Mouse (Mus musculus): ENCODE data around the gene Gpr146. TPM values are rescaled to one million over a fixed set of nuclear protein-coding genes. Genes with fewer than 3 reads are reported as not detected.
A peak's percentile ranks its signal among the peaks of the same experiment; 100 is the strongest.

Gpr146 gene
- polyA plus RNA-seq, 1 experiment from 2014 or later: 22.7 TPM

DNA sequence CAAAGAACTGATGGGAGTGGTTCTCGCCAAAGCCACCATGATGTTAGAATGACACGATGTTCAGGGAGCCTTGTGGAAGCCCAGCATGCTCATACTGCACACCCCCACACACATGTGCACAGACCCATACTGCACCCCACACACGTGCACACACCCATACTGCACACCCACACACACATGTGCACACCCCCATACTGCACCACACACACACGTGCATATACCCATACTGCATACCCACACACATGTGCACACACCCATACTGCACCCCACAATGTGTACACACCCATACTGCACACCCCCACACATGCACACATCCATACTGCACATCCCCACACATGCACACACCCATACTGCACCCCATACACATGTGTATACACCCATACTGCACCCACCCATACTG, 41.9 kb upstream of the Gpr146 start:
- 90% methylated on average over 4 of the region's 4 CpGs for WGBS

DNA sequence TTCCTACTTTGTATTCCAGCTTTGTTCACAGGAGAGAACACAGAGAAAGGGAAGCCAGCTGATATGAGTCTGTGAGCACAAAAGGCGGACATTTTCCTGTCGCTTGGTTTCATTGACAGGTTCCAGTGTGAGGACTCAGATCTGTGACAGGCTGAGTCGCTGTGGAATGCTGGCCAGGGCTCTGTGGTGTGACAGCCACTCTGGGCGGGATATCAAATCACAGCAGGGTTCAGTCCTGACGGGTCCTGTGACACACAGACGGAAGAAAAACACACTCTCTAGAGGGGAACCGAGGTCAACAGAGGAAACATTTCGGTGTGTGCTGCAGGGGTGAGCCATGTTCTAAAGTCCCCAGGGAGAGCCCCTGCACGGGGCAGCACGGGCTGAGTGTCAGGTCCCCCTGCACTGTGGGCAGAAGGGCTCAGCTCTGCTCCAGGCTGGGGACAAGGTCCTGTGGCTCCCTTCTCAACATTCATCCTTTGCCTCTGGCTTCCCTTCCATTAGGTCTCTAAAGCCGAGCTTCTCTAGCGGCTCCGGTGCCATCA, 39.6 kb upstream of the Gpr146 start:
- ATAC-seq: no peak
- H3K9ac ChIP-seq (replicated peaks; ENCODE audit: low read depth): no peak overlapping the region
- H3K4me3 ChIP-seq (ENCODE audit: low read depth, low read length): no peak overlapping the region
- no peak for DNase-seq (ENCODE audit: low spot score)
- no peak overlapping the region for H3K27ac ChIP-seq (ENCODE audit: low read length)
- H3K36me3 ChIP-seq (ENCODE audit: insufficient read depth, low read length): peaks cover 11% of the 10 kb centered on the region; the same call in 1 of the 2 replicates
- WGBS: 65% methylated on average over 12 of the region's 13 CpGs
- no peaks in the 10 kb centered on the region for H3K9me3 ChIP-seq (ENCODE audit: low read length)
- no peak for TF ChIP-seq CTCF (IDR thresholded peaks at IDR 0.05)
- no peak for TF ChIP-seq EP300 (IDR thresholded peaks at IDR 0.05)
- H3K4me1 ChIP-seq (ENCODE audit: insufficient read depth, low read depth, low read length): no peaks in the 10 kb centered on the region
- H3K27me3 ChIP-seq (replicated peaks; ENCODE audit: insufficient read depth, low read length): no peaks in the 10 kb centered on the region
- no peak overlapping the region for H3K4me2 ChIP-seq (replicated peaks; ENCODE audit: low read depth, low read length)

More for the DNA sequence above, 41.9 kb upstream of the Gpr146 start:
- ATAC-seq (no peak), DNase-seq (ENCODE audit: low spot score) (no peak)
- no peak overlapping the region for H3K9ac ChIP-seq (replicated peaks; ENCODE audit: low read depth)
- no peak overlapping the region for H3K4me2 ChIP-seq (replicated peaks; ENCODE audit: low read depth, low read length)
- TF ChIP-seq EP300 (IDR thresholded peaks at IDR 0.05) (no peak), CTCF (IDR thresholded peaks at IDR 0.05) (no peak)
- H3K27me3 ChIP-seq (replicated peaks; ENCODE audit: insufficient read depth, low read length): no peaks in the 10 kb centered on the region
- H3K4me1 ChIP-seq (ENCODE audit: insufficient read depth, low read depth, low read length): no peaks in the 10 kb centered on the region
- peaks cover 4% of the 10 kb centered on the region; the same call in 1 of the 2 replicates for H3K36me3 ChIP-seq (ENCODE audit: insufficient read depth, low read length)
- H3K27ac ChIP-seq (ENCODE audit: low read length): no peak overlapping the region
- no peak overlapping the region for H3K4me3 ChIP-seq (ENCODE audit: low read depth, low read length)
- H3K9me3 ChIP-seq (ENCODE audit: low read length): no peaks in the 10 kb centered on the region

DNA sequence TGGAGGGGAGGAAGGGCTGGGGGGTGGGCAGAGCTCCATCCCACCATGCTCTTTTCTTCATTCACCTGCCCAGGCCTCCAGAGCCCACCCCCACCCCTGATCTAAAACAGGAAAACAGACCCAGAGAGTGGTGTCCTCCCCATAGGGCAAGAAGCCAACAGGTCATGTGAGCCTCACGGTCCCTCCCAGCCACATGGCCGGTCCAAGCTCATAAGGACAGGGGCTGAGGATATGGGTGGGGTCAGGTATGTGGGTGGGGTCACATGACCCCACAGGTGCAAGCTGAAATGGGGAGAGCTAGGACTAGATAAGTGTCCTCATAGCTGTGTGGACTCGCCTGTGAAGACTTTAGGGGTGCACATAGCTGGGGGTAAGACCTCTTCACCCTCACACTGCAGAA, 39.1 kb upstream of the Gpr146 start:
- DNase-seq (ENCODE audit: low spot score) (no peak), ATAC-seq (0 out of 2 replicates have a peak, but pooled peaks have one; percentile 35)
- 62% methylated on average over 3 of the region's 3 CpGs for WGBS
- Histone ChIP-seq H3K4me3 (ENCODE audit: low read depth, low read length) (no peak overlapping the region), H3K4me1 (ENCODE audit: insufficient read depth, low read depth, low read length) (no peaks in the 10 kb centered on the region), H3K36me3 (ENCODE audit: insufficient read depth, low read length) (peaks cover 11% of the 10 kb centered on the region; the same call in 1 of the 2 replicates), H3K27ac (ENCODE audit: low read length) (no peak overlapping the region), H3K4me2 (replicated peaks; ENCODE audit: low read depth, low read length) (no peak overlapping the region), H3K9me3 (ENCODE audit: low read length) (no peaks in the 10 kb centered on the region), H3K9ac (replicated peaks; ENCODE audit: low read depth) (no peak overlapping the region), H3K27me3 (replicated peaks; ENCODE audit: insufficient read depth, low read length) (no peaks in the 10 kb centered on the region)
- TF ChIP-seq EP300 (IDR thresholded peaks at IDR 0.05): no peak
- no peak for TF ChIP-seq CTCF (IDR thresholded peaks at IDR 0.05)

DNA sequence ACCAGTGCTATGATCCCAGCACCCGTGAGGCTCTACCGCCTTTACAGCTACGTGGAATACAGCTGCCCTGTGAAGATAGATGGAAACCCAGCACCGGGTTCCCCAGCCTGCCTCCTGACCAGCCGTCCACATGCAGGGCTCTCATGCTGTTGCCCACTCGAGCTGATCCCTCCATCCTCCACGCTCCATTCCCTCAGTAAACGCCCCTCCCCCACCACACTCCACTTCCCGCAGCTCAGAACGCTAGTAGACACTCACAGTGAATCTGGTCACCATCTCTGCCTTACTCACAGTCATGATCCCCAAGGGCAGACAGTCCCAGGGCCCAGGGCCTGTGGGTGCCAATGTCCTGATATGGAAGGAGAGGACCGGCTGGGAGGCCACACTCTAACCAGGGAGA, 38.6 kb upstream of the Gpr146 start:
- Histone ChIP-seq H3K9ac (replicated peaks; ENCODE audit: low read depth) (no peak overlapping the region), H3K9me3 (ENCODE audit: low read length) (no peaks in the 10 kb centered on the region), H3K4me3 (ENCODE audit: low read depth, low read length) (no peak overlapping the region), H3K4me2 (replicated peaks; ENCODE audit: low read depth, low read length) (no peak overlapping the region), H3K27me3 (replicated peaks; ENCODE audit: insufficient read depth, low read length) (no peaks in the 10 kb centered on the region), H3K27ac (ENCODE audit: low read length) (no peak overlapping the region), H3K4me1 (ENCODE audit: insufficient read depth, low read depth, low read length) (no peaks in the 10 kb centered on the region), H3K36me3 (ENCODE audit: insufficient read depth, low read length) (peaks cover 11% of the 10 kb centered on the region; the same call in 1 of the 2 replicates)
- 64% methylated on average over 11 of the region's 11 CpGs for WGBS
- ATAC-seq: no peak
- TF ChIP-seq EP300 (IDR thresholded peaks at IDR 0.05) (no peak), CTCF (IDR thresholded peaks at IDR 0.05) (no peak)
- no peak for DNase-seq (ENCODE audit: low spot score)

DNA sequence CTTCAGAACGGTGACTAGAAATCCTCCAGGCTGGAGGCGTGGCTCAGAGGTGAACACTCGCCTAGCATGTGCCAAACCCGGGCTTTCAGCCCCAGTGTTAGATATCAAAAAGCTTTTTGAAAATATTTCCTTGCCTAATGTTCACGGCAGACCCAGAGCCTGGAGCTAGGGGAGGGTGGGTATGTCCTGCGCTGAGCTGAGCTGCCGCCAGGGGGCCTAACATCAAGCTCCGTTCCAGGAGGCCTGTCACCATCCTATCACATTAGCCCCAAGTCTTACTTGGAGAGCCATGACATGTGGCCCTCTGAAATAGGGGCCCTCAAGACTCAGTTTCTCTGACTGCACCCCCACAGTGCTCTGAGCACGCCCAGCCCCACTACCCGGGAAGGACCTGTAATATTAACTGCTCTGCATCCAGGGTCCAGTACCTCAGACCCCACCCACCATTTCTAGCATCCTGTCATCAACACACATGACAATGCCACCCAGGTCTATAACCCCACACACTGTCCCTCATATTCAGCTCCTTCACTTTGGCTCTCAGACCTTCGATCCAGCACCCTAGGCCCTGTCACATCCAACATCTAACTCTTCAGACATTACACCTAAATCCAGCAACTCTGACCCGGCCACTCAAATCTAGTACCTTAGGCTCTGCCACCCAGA, 33.3 kb upstream of the Gpr146 start:
- no peaks in the 10 kb centered on the region for H3K27me3 ChIP-seq (replicated peaks; ENCODE audit: insufficient read depth, low read length)
- no peaks in the 10 kb centered on the region for H3K9me3 ChIP-seq (ENCODE audit: low read length)
- H3K36me3 ChIP-seq (ENCODE audit: insufficient read depth, low read length): peaks cover 6% of the 10 kb centered on the region; the same call in 1 of the 2 replicates
- H3K27ac ChIP-seq (ENCODE audit: low read length): peak overlapping the region; percentile 51; the same call in 1 of the 2 replicates
- H3K4me3 ChIP-seq (ENCODE audit: low read depth, low read length): peak overlapping the region; percentile 74
- peak; percentile 88 for DNase-seq (ENCODE audit: low spot score)
- peaks cover 6% of the 10 kb centered on the region; the same call in 1 of the 2 replicates for H3K4me1 ChIP-seq (ENCODE audit: insufficient read depth, low read depth, low read length)
- TF ChIP-seq CTCF (IDR thresholded peaks at IDR 0.05): peak; percentile 89
- TF ChIP-seq EP300 (IDR thresholded peaks at IDR 0.05): no peak
- H3K4me2 ChIP-seq (replicated peaks; ENCODE audit: low read depth, low read length): peak overlapping the region; percentile 95
- ATAC-seq: peak; percentile 77
- 4% methylated on average over 12 of the region's 12 CpGs for WGBS
- H3K9ac ChIP-seq (replicated peaks; ENCODE audit: low read depth): peak overlapping the region; percentile 85

DNA sequence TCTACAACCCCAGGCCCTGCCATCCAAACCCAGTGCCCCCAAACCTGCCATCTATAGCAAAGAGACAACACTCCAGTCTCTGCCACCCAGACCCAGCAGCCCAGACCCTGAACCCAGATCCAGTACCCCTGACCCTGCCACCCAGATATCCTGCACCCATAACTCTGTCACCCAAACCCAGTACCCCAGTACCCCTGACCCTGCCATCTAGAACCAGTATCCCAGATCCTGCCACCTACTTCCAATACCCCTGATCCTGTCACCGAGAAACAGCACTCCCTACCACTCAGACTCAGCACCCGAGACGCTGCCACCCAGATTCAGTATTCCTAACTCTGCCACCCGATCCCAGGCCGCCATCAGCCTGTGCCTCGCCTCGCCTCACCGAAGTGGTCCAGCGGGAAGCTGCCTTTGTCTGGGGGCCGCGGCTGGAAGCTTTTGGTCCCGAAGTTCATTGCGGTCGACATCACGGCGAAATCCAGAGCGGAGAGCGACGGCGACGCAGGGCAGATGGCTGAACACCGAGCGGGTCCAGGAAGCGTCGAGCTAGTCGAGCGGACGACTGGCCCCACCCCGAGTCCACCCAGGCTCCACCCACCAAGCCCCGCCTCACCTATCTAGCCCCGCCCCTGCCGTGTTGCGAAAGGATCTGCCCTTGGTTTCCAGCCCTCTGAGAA, 32.7 kb upstream of the Gpr146 start:
- Histone ChIP-seq H3K4me2 (replicated peaks; ENCODE audit: low read depth, low read length) (peak overlapping the region; percentile 95), H3K36me3 (ENCODE audit: insufficient read depth, low read length) (peaks cover 6% of the 10 kb centered on the region; the same call in 1 of the 2 replicates), H3K9me3 (ENCODE audit: low read length) (no peaks in the 10 kb centered on the region), H3K4me1 (ENCODE audit: insufficient read depth, low read depth, low read length) (peaks cover 6% of the 10 kb centered on the region; the same call in 1 of the 2 replicates), H3K4me3 (ENCODE audit: low read depth, low read length) (peak overlapping the region; percentile 74), H3K27ac (ENCODE audit: low read length) (peak overlapping the region; percentile 84), H3K9ac (replicated peaks; ENCODE audit: low read depth) (peak overlapping the region; percentile 85), H3K27me3 (replicated peaks; ENCODE audit: insufficient read depth, low read length) (no peaks in the 10 kb centered on the region)
- TF ChIP-seq EP300 (IDR thresholded peaks at IDR 0.05) (no peak), CTCF (IDR thresholded peaks at IDR 0.05) (no peak)
- ATAC-seq (peak; percentile 97), DNase-seq (ENCODE audit: low spot score) (peak; percentile 98)
- WGBS: under 1% methylated on average over 33 of the region's 33 CpGs

All from lung, postnatal 0 days (tissue).